Mouse (Mus musculus) CH12.LX (cell line): ENCODE measurements at regions not wholly inside any gene's neighbourhood (a gene's known extent, or its start where the extent isn't known, plus 50 kb on each side); places are given as distances from the start of the nearest gene placed in this dataset.

Experiments
- CTCF ChIP-seq, 2 experiments: IDR thresholded peaks in 1 of 2; conservative IDR thresholded peaks in 1 of 2; 2 replicates each; pipeline ENCODE4 v1.5.1; 2011 to 2012; ENCODE audit warnings: low read depth in 2 of 2, low read length in 2 of 2, improper control_type of control experiment in 1 of 2, inconsistent platforms in 1 of 2, mild to moderate bottlenecking in 1 of 2, moderate library complexity in 1 of 2
- GABPA ChIP-seq: IDR thresholded peaks from 2 replicates; pipeline ENCODE4 v1.6.1; 2012; ENCODE audit warnings: low read depth, low read length, improper control_type of control experiment, inconsistent platforms; ENCODE audit not compliant: insufficient replicate concordance
- MAX ChIP-seq: IDR thresholded peaks from 2 replicates; pipeline ENCODE4 v1.6.1; 2011; ENCODE audit warnings: low read length, improper control_type of control experiment
- SIN3A ChIP-seq: IDR thresholded peaks from 2 replicates; pipeline ENCODE4 v1.6.1; 2012; ENCODE audit warnings: low read length, improper control_type of control experiment, inconsistent platforms
- TBP ChIP-seq: conservative IDR thresholded peaks from 2 replicates; pipeline ENCODE4 v1.6.1; 2011; ENCODE audit warnings: low read depth, low read length, improper control_type of control experiment
- USF1 ChIP-seq: IDR thresholded peaks from 2 replicates; pipeline ENCODE4 v1.6.1; 2014; ENCODE audit warnings: low read depth, mild to moderate bottlenecking, inconsistent platforms, low read length, improper control_type of control experiment

- TF ChIP-seq USF1 (no peak), CTCF (conservative IDR thresholded peaks at IDR 0.05 in 1 of 2, IDR thresholded peaks at IDR 0.05 in 1 of 2; ENCODE audit: low read depth in 2 of 2, low read length in 2 of 2) (no peak), MAX (no peak), TBP (no peak), SIN3A (no peak), GABPA (no peak)
Measured at GRCm38 (mm10) chr8:44252393-44252792, 542.5 kb upstream of the Adam34 start.
